9 mouse cellular contexts compared by ENCODE assay signal in genomic region chrX:16910211-16911095, GRCm38 (mm10). TPM values are rescaled to one million over a fixed set of nuclear protein-coding genes. Genes with fewer than 3 reads are reported as not detected.
DNase-seq lines count a peak whose midpoint lies in the region; ATAC-seq and TF ChIP-seq lines count a peak whose summit lies in the region.
"Had no signal": no experiment of that assay in that cellular context is flagged by ENCODE, and none has a peak within 500 bp of the region (broad histone marks: within the 10 kb centered on the region; RNA-seq: fewer than 3 reads in every experiment).

No protein-coding gene starts in this region.

- H3K27ac ChIP-seq in embryonic facial prominence, embryonic 13.5 days = no peak overlapping the region
- no peak overlapping the region for H3K27ac ChIP-seq in limb, embryonic 12.5 days
- H3K27ac ChIP-seq in stomach, postnatal 0 days (replicated peaks) = no peak overlapping the region

- peak overlapping the region; percentile 54; the same call in 1 of the 2 replicates for H3K9ac ChIP-seq in embryonic facial prominence, embryonic 13.5 days
- H3K9ac ChIP-seq in limb, embryonic 12.5 days (replicated peaks) = no peak overlapping the region
- no peak overlapping the region for H3K9ac ChIP-seq in stomach, postnatal 0 days (ENCODE audit: low read length)

- H3K4me2 ChIP-seq in embryonic facial prominence, embryonic 13.5 days = peak overlapping the region; percentile 55
- peak overlapping the region; percentile 46 for H3K4me2 ChIP-seq in limb, embryonic 12.5 days
- H3K4me2 ChIP-seq in stomach, postnatal 0 days (replicated peaks; ENCODE audit: low read depth) = peak overlapping the region; percentile 43

- H3K27me3 ChIP-seq in embryonic facial prominence, embryonic 13.5 days = peaks cover 15% of the 10 kb centered on the region
- H3K27me3 ChIP-seq in limb, embryonic 12.5 days = peaks cover 13% of the 10 kb centered on the region
- no peaks in the 10 kb centered on the region for H3K27me3 ChIP-seq in stomach, postnatal 0 days (ENCODE audit: control insufficient read depth, insufficient read depth, low read length)

- 26% methylated on average over 18 of the region's 18 CpGs for WGBS in embryonic facial prominence, embryonic 13.5 days
- 24% methylated on average over 18 of the region's 18 CpGs for WGBS in limb, embryonic 12.5 days
- 16% methylated on average over 18 of the region's 18 CpGs for WGBS in stomach, postnatal 0 days

- peak overlapping the region; percentile 33 for H3K4me3 ChIP-seq in embryonic facial prominence, embryonic 13.5 days
- peak overlapping the region; percentile 25 for H3K4me3 ChIP-seq in limb, embryonic 12.5 days (replicated peaks)
- 0 out of 2 replicates have a peak overlapping the region, but pooled peaks have one; percentile 13 for H3K4me3 ChIP-seq in stomach, postnatal 0 days (ENCODE audit: low read depth, low read length)

- peak; percentile 11 to 23 for DNase-seq in right cerebral cortex, adult 2 months (ENCODE audit: low spot score in 2 of 2)
- DNase-seq in right cerebral cortex, postnatal 36 days (ENCODE audit: low spot score in 2 of 2) = no peak
- peak; percentile 15 for DNase-seq in stomach, postnatal 0 days (ENCODE audit: low spot score)
- DNase-seq in testis, postnatal 14 days (ENCODE audit: low spot score) = no peak
- DNase-seq in natural killer cell, adult 2 months (ENCODE audit: low spot score in 2 of 2) = no peak
- DNase-seq in spleen, postnatal 10 days (ENCODE audit: low spot score in 2 of 2) = no peak
- DNase-seq: kidney, postnatal 10 days had no signal

- no peak for TF ChIP-seq EP300 in stomach, postnatal 0 days (optimal IDR thresholded peaks at IDR 0.05)

- no peak for ATAC-seq in embryonic facial prominence, embryonic 13.5 days (ENCODE audit: insufficient number of reproducible peaks, insufficient read depth, low FRiP score, low TSS enrichment, low read depth)
- no peak for ATAC-seq in limb, embryonic 12.5 days (ENCODE audit: insufficient number of reproducible peaks, insufficient read depth, low FRiP score, low TSS enrichment, low read depth)
- ATAC-seq in stomach, postnatal 0 days (ENCODE audit: low FRiP score, low TSS enrichment) = 0 out of 2 replicates have a peak, but pooled peaks have one; percentile 56

- H3K9me3 ChIP-seq in embryonic facial prominence, embryonic 13.5 days = no peaks in the 10 kb centered on the region
- no peaks in the 10 kb centered on the region for H3K9me3 ChIP-seq in limb, embryonic 12.5 days
- no peaks in the 10 kb centered on the region for H3K9me3 ChIP-seq in stomach, postnatal 0 days (ENCODE audit: control insufficient read depth, low read length)

- H3K4me1 ChIP-seq in embryonic facial prominence, embryonic 13.5 days = no peaks in the 10 kb centered on the region
- no peaks in the 10 kb centered on the region for H3K4me1 ChIP-seq in limb, embryonic 12.5 days (replicated peaks)
- H3K4me1 ChIP-seq in stomach, postnatal 0 days (replicated peaks; ENCODE audit: control insufficient read depth, insufficient read depth) = no peaks in the 10 kb centered on the region

- no peak for TF ChIP-seq CTCF in stomach, postnatal 0 days (IDR thresholded peaks at IDR 0.05; ENCODE audit: low read depth)

- H3K36me3 ChIP-seq in embryonic facial prominence, embryonic 13.5 days = no peaks in the 10 kb centered on the region
- H3K36me3 ChIP-seq in limb, embryonic 12.5 days = no peaks in the 10 kb centered on the region
- no peaks in the 10 kb centered on the region for H3K36me3 ChIP-seq in stomach, postnatal 0 days (ENCODE audit: control insufficient read depth, insufficient read depth, low read length)

RNA-seq across cellular contexts. Expression of gene Ndp, which starts 1.1 kb away (rescaled TPM):
- polyA plus RNA-seq in embryonic facial prominence, embryonic 13.5 days (2015; fragmentation: Nextera tagmentation; extraction: Ambion mirVana) = 3.1 and 4.2 TPM in 2 replicates
- 0.81 and 0.85 TPM in 2 replicates for polyA plus RNA-seq in limb, embryonic 12.5 days (2016; fragmentation: Nextera tagmentation; extraction: Ambion mirVana)
- polyA plus RNA-seq in stomach, postnatal 0 days (2015; fragmentation: Nextera tagmentation; extraction: Ambion mirVana) = 0.90 and 1.1 TPM in 2 replicates

Comparison
In these comparisons a context has a peak if more than half of its experiments do, and no peak if none do; other contexts are left out.
1. DNase-seq: peak in right cerebral cortex, adult 2 months (2 of 2) and stomach, postnatal 0 days (single experiment); none in right cerebral cortex, postnatal 36 days (0 of 2), testis, postnatal 14 days (single experiment), natural killer cell, adult 2 months (0 of 2) and spleen, postnatal 10 days (0 of 2).
2. Peak in every context shown above with its lines, with median percentiles within 50 percentile points of each other: H3K4me2 ChIP-seq and H3K4me3 ChIP-seq.